ENCODE assay signal across 9 mouse cellular contexts in the genomic region with DNA sequence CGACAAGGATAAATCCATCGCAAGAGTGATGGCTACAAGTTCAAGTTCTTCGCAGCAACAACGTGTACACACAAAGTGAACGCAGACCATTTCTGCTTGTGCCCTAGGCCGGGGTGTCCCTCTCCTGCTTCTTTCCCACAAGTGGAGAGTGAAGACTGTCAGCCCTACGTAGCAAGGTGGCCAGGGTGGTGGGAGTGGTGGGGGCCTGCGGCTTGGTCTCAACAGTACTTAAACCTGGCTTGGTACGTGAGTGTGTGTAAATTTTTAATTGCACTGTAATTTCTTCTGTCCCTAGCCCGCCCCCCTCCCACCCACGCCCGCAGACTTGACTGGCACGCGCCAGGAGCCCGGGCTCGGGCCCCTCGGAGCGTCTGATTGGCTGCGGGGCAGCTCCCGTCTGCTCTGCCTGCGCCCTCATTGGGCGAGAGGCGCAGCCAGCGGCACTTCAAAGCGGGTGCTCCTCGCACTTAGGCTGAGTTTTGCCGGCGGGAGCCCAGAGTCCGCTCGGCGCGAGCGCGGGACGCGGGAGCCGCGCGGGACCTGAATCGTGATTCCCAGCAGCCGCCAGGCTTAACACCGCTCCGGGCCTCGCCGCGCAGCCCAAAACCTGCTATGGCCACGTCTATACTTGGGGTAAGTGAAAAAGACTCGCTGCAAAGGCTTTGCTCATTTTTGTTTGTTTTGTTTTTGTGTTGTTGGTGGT. TPM values are rescaled to one million over a fixed set of nuclear protein-coding genes. Genes with fewer than 3 reads are reported as not detected.
DNase-seq lines count a peak whose midpoint lies in the region; ATAC-seq and TF ChIP-seq lines count a peak whose summit lies in the region.
"Had no signal": no experiment of that assay in that cellular context is flagged by ENCODE, and none has a peak within 500 bp of the region (broad histone marks: within the 10 kb centered on the region; RNA-seq: fewer than 3 reads in every experiment).

A gene (plus strand): TSS at position 467 of the 703 bp plus-strand sequence.

- H3K4me3 ChIP-seq in forebrain, embryonic 16.5 days (replicated peaks; ENCODE audit: low read length), result peak within 1 kb of the TSS; percentile 51
- peak within 1 kb of the TSS; percentile 31 for H3K4me3 ChIP-seq in intestine, embryonic 14.5 days (ENCODE audit: low read depth, low read length)
- H3K4me3 ChIP-seq in lung, postnatal 0 days (ENCODE audit: low read depth, low read length), result peak within 1 kb of the TSS; percentile 37
- H3K4me3 ChIP-seq in stomach, embryonic 14.5 days (ENCODE audit: low read depth, low read length), result peak within 1 kb of the TSS; percentile 26

- no peak for TF ChIP-seq CTCF in lung, postnatal 0 days (IDR thresholded peaks at IDR 0.05)

- intact Hi-C loops in left cerebral cortex, postnatal 25 days (cut with DNase I), result loop anchor here (10.0 kb wide), 2 partner anchors 647 to 1463 kb away; no protein-coding TSS in a partner anchor

- H3K4me2 ChIP-seq in forebrain, embryonic 16.5 days (ENCODE audit: low read length), result peak within 1 kb of the TSS; percentile 52
- peak within 1 kb of the TSS; percentile 51 for H3K4me2 ChIP-seq in intestine, embryonic 14.5 days (ENCODE audit: low read length)
- peak within 1 kb of the TSS; percentile 61 for H3K4me2 ChIP-seq in lung, postnatal 0 days (replicated peaks; ENCODE audit: low read depth, low read length)
- H3K4me2 ChIP-seq in stomach, embryonic 14.5 days (replicated peaks; ENCODE audit: low read depth, low read length), result peak within 1 kb of the TSS; percentile 35

- no peaks in the 10 kb centered on the region for H3K9me3 ChIP-seq in forebrain, embryonic 16.5 days (ENCODE audit: control insufficient read depth, low read length)
- no peaks in the 10 kb centered on the region for H3K9me3 ChIP-seq in intestine, embryonic 14.5 days (ENCODE audit: control insufficient read depth, low read length)
- no peaks in the 10 kb centered on the region for H3K9me3 ChIP-seq in lung, postnatal 0 days (ENCODE audit: low read length)
- H3K9me3 ChIP-seq in stomach, embryonic 14.5 days (ENCODE audit: control insufficient read depth, low read depth, low read length), result no peaks in the 10 kb centered on the region

- peaks cover 14% of the 10 kb centered on the region for H3K27me3 ChIP-seq in forebrain, embryonic 16.5 days (replicated peaks; ENCODE audit: control insufficient read depth, insufficient read depth, low read length)
- H3K27me3 ChIP-seq in intestine, embryonic 14.5 days (replicated peaks; ENCODE audit: control insufficient read depth, insufficient read depth, low read length), result peaks cover 96% of the 10 kb centered on the region
- H3K27me3 ChIP-seq in lung, postnatal 0 days (replicated peaks; ENCODE audit: insufficient read depth, low read length), result peaks cover 60% of the 10 kb centered on the region
- peaks cover 41% of the 10 kb centered on the region for H3K27me3 ChIP-seq in stomach, embryonic 14.5 days (ENCODE audit: control insufficient read depth, insufficient read depth, low read length)

- peak; percentile 46 to 47 for DNase-seq in left cerebral cortex, postnatal 25 days (ENCODE audit: low spot score in 2 of 2)
- no peak for DNase-seq in left cerebral cortex, adult 11 months (ENCODE audit: low spot score)
- peak; percentile 40 to 52 for DNase-seq in adrenal gland, postnatal 36 days
- DNase-seq in intestine, embryonic 14.5 days (ENCODE audit: low spot score), result peak; percentile 82
- peak; percentile 26 for DNase-seq in lung, postnatal 0 days (ENCODE audit: low spot score)
- no peak for DNase-seq in cerebellum, adult 11 months

- peaks cover 38% of the 10 kb centered on the region for H3K4me1 ChIP-seq in forebrain, embryonic 16.5 days (replicated peaks; ENCODE audit: control insufficient read depth, insufficient read depth, low read length)
- peaks cover 28% of the 10 kb centered on the region for H3K4me1 ChIP-seq in intestine, embryonic 14.5 days (replicated peaks; ENCODE audit: control insufficient read depth, insufficient read depth, low read length)
- peaks cover 14% of the 10 kb centered on the region; the same call in 1 of the 2 replicates for H3K4me1 ChIP-seq in lung, postnatal 0 days (ENCODE audit: insufficient read depth, low read depth, low read length)
- H3K4me1 ChIP-seq in stomach, embryonic 14.5 days (ENCODE audit: control insufficient read depth, insufficient read depth, low read length), result peaks cover 19% of the 10 kb centered on the region; the same call in 1 of the 2 replicates

- H3K36me3 ChIP-seq in forebrain, embryonic 16.5 days (ENCODE audit: control insufficient read depth, insufficient read depth), result no peaks in the 10 kb centered on the region
- H3K36me3 ChIP-seq in intestine, embryonic 14.5 days (ENCODE audit: control insufficient read depth, insufficient read depth, low read length), result no peaks in the 10 kb centered on the region
- no peaks in the 10 kb centered on the region for H3K36me3 ChIP-seq in lung, postnatal 0 days (ENCODE audit: insufficient read depth, low read length)
- H3K36me3 ChIP-seq in stomach, embryonic 14.5 days (ENCODE audit: control insufficient read depth, insufficient read depth, low read length), result no peaks in the 10 kb centered on the region

- WGBS in forebrain, embryonic 16.5 days, result under 1% methylated on average over 43 of the region's 48 CpGs
- WGBS in intestine, embryonic 14.5 days, result under 1% methylated on average over 48 of the region's 48 CpGs
- under 1% methylated on average over 47 of the region's 48 CpGs for WGBS in lung, postnatal 0 days
- 1% methylated on average over 48 of the region's 48 CpGs for WGBS in stomach, embryonic 14.5 days

- peak; percentile 94 for ATAC-seq in forebrain, embryonic 16.5 days
- peak; percentile 67 for ATAC-seq in intestine, embryonic 14.5 days (replicated peaks; ENCODE audit: low FRiP score, low TSS enrichment, low read depth)
- peak; percentile 39; the same call in 1 of the 2 replicates for ATAC-seq in lung, postnatal 0 days
- 0 out of 2 replicates have a peak, but pooled peaks have one; percentile 44 for ATAC-seq in stomach, embryonic 14.5 days (ENCODE audit: insufficient number of reproducible peaks, insufficient read depth, low FRiP score, low read depth)

- no peak for TF ChIP-seq EP300 in lung, postnatal 0 days (IDR thresholded peaks at IDR 0.05)

- peak within 1 kb of the TSS; percentile 81 for H3K27ac ChIP-seq in forebrain, embryonic 16.5 days (ENCODE audit: low read length)
- no peak within 1 kb of the TSS for H3K27ac ChIP-seq in intestine, embryonic 14.5 days (ENCODE audit: low read depth)
- H3K27ac ChIP-seq in lung, postnatal 0 days (ENCODE audit: low read length), result no peak within 1 kb of the TSS
- no peak within 1 kb of the TSS for H3K27ac ChIP-seq in stomach, embryonic 14.5 days (ENCODE audit: low read length)

- H3K9ac ChIP-seq in forebrain, embryonic 16.5 days (replicated peaks; ENCODE audit: low read depth, low read length), result peak within 1 kb of the TSS; percentile 68
- H3K9ac ChIP-seq in intestine, embryonic 14.5 days (ENCODE audit: low read length), result no peak within 1 kb of the TSS
- no peak within 1 kb of the TSS for H3K9ac ChIP-seq in lung, postnatal 0 days (replicated peaks; ENCODE audit: low read depth)
- H3K9ac ChIP-seq in stomach, embryonic 14.5 days (replicated peaks; ENCODE audit: low read depth, low read length), result no peak within 1 kb of the TSS

RNA-seq across cellular contexts. Expression of the gene that starts here (rescaled TPM):
- 1 to 10 TPM; 2.5 to 4.1 TPM for total RNA-seq in left cerebral cortex, postnatal 25 days (2021)
- total RNA-seq in adrenal gland, postnatal 36 days (2021), result not detected
- polyA plus RNA-seq in forebrain, embryonic 16.5 days (2015; fragmentation: Nextera tagmentation; extraction: Ambion mirVana), result 6.6 and 8.8 TPM in 2 replicates
- polyA plus RNA-seq in intestine, embryonic 14.5 days (2014; fragmentation: Nextera tagmentation; extraction: Ambion mirVana), result not detected in 2 replicates
- polyA plus RNA-seq in lung, postnatal 0 days (2015; fragmentation: Nextera tagmentation; extraction: Ambion mirVana), result not detected in 2 replicates
- not detected in 2 replicates for polyA plus RNA-seq in stomach, embryonic 14.5 days (2014; fragmentation: Nextera tagmentation; extraction: Ambion mirVana)
- total RNA-seq: liver, adult 2 months had no signal
- polyA plus RNA-seq: liver, adult 2 months had no signal

Comparison
In these comparisons a context has a peak if more than half of its experiments do, and no peak if none do; other contexts are left out.
1. DNase-seq: peak in left cerebral cortex, postnatal 25 days (2 of 2); none in left cerebral cortex, adult 11 months (single experiment) and cerebellum, adult 11 months (single experiment).
2. Peak in DNase-seq in adrenal gland, postnatal 36 days; RNA of the gene not detected or under 1 TPM.
3. Peak in DNase-seq, ATAC-seq, H3K4me3 ChIP-seq and H3K4me2 ChIP-seq in intestine, embryonic 14.5 days; RNA of the gene not detected or under 1 TPM.
4. Peak in DNase-seq, ATAC-seq, H3K4me3 ChIP-seq and H3K4me2 ChIP-seq in lung, postnatal 0 days; RNA of the gene not detected or under 1 TPM.
5. Peak in ATAC-seq, H3K4me3 ChIP-seq and H3K4me2 ChIP-seq in stomach, embryonic 14.5 days; RNA of the gene not detected or under 1 TPM.
6. ATAC-seq: peak in every context shown above with its lines; median percentile 94 in forebrain, embryonic 16.5 days; 67 in intestine, embryonic 14.5 days; 44 in stomach, embryonic 14.5 days; 39 in lung, postnatal 0 days.
7. Peak in every context shown above with its lines, with median percentiles within 50 percentile points of each other: H3K4me2 ChIP-seq and H3K4me3 ChIP-seq.